Mouse (Mus musculus) activated CD4-positive, CD25-positive, alpha-beta regulatory T cell (primary cell): ENCODE measurements around the gene Cldn13. TPM values are rescaled to one million over a fixed set of nuclear protein-coding genes. Genes with fewer than 3 reads are reported as not detected.

ENCODE experiments used
- polyA plus RNA-seq, 2 experiments: library from polyadenylated mRNA; unstranded; fragments of 100-300 nt; shearing (Covaris generic); gene quantifications; one replicate each; pipeline ENCODE4 v1.2.1; 2017

The Cldn13 gene
- polyA plus RNA-seq, result 1 to 10 TPM; 1.2 to 2.7 TPM

DNA sequence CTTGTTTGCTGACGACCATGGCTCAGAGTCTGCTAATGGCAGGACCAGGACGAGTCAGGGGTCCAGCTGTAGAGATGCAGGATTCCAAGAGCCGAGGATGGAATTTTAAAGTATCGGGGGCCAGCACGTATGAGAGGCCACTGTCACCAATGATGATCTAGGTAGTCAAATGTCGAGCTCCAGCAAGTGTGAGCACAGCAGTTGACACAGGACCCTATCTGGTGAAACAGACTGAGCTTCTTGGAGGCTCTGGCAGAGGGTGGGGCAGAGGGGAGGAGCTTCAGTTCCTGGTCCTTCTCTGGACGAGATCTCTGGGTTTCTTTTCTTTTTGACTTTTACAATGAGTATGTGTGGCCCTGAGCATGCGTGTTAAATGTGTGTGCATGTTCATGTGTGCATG, at the start of gene Cldn13:
Gene Cldn13, minus strand, starts transcription at position 216 of the 400 bp plus-strand sequence.

DNA sequence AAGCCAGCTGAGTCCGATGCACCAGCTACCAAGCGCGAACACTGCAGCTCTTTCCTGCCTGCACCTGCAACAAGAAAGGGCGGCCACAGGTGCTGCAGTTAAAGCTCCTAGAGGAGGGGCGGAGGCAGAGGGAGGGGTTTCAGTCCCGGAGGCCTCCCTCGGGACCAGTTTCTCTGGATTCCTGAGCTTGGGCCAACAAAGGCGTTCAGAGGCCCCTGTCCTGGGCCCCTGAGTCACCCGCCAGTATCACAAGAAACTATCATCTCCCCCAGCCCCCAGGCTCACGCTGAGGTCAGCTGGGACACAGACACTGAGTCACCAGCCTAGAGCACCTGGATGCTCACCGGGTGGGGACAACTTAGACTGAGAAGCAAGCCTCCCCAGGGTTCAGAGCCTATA, 31.5 kb upstream of the Cldn13 start, which contains the start of gene Cldn4:
Gene Cldn4, minus strand, starts transcription at position 78 of the 399 bp plus-strand sequence.

DNA sequence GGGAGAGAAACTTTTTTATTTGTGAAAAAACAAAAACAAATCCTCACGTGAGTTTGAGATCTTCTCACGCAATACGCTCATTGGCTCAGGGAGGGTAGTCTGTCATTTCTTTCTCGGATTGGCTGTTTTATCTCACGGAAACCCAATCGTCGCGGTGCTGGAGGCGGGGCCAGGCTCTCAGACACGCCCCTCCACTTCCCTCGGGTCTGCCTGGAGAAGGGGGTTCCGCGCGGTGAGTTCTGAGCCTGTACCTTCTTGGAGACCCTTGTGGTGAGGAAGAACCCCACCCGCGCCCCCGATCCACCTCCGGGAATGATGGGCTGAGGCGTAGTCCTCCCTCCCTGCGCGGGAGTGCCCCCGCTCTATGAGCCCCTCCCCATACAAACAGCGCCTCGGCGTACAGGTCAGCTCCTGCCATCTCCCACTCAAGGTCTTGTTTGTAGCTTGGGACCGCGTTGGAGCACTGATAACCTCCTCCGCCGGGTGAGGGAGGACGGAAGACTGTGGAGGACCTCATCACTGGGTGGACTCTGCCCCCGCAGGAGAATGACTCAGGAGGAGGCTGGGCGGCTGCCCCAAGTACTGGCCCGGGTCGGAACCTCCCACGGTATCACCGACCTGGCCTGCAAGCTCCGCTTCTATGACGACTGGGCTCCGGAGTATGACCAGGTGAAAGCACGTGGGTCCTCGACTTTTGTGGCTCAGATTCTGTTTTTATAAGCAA, 17.0 kb upstream of the Cldn13 start, which contains the start of gene Mettl27:
Gene Mettl27, plus strand, starts transcription at position 190 of the 724 bp plus-strand sequence.

DNA sequence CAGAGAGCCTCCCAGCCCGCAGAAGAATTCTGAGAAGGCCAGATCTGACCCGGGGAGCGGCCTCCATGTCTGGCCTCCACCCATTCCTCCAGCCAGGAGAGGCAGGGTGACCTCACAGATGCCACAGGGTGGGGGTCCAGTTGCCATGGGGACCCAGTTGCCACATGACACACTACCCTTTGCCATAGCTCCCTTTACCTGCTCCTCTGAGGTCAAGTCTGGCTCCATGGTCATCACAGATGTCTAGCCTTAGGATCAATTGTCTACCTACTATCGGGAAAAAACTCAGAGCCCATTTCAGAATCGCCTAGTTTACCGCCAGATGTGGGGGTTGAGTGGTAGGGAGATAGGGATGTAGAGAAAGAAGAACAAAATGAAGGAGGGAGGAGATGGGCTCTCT, 8.7 kb downstream of the Cldn13 start, which contains the start of gene Tmem270:
Gene Tmem270, minus strand, starts transcription at position 101 of the 400 bp plus-strand sequence.

Other genes starting within 250 kb of the Cldn13 start
- gene Limk1, start 226.9 kb downstream of the Cldn13 start, polyA plus RNA-seq, result 10 to 100 TPM; 17.6 to 25.3 TPM
- under 1 TPM; 0.17 to 0.26 TPM for gene Eln, start 168.2 kb downstream of the Cldn13 start, polyA plus RNA-seq
- not detected for gene Tmem270, start 8.8 kb downstream of the Cldn13 start, polyA plus RNA-seq
- 10 to 100 TPM; 11.0 to 18.6 TPM for gene Mettl27, start 16.8 kb upstream of the Cldn13 start, polyA plus RNA-seq
- under 1 TPM in 1 of 2 experiments, not detected in 1; 0.57 TPM for gene Cldn4, start 31.4 kb upstream of the Cldn13 start, polyA plus RNA-seq
- gene Cldn3, start 70.7 kb upstream of the Cldn13 start, polyA plus RNA-seq, result not detected
- 10 to 100 TPM; 43.2 to 91.7 TPM for gene Abhd11, start 93.6 kb upstream of the Cldn13 start, polyA plus RNA-seq
- gene Stx1a, start 108.0 kb upstream of the Cldn13 start, polyA plus RNA-seq, result 10 to 100 TPM in 1 of 2 experiments, 1 to 10 TPM in 1; 9.5 to 15.9 TPM
- gene Dnajc30, start 148.7 kb upstream of the Cldn13 start, polyA plus RNA-seq, result 10 to 100 TPM; 16.8 to 24.4 TPM
- gene Bud23, start 149.4 kb upstream of the Cldn13 start, polyA plus RNA-seq, result 100 to 1,000 TPM in 1 of 2 experiments, 10 to 100 TPM in 1; 76.2 to 111 TPM
- gene Vps37d, start 162.7 kb upstream of the Cldn13 start, polyA plus RNA-seq, result not detected
- under 1 TPM; 0.18 to 0.43 TPM for gene Mlxipl, start 174.4 kb upstream of the Cldn13 start, polyA plus RNA-seq
- 10 to 100 TPM; 12.8 to 16.5 TPM for gene Tbl2, start 234.1 kb upstream of the Cldn13 start, polyA plus RNA-seq